Mouse (Mus musculus): ENCODE measurements around the gene Apln. TPM values are rescaled to one million over a fixed set of nuclear protein-coding genes. Genes with fewer than 3 reads are reported as not detected.

The Apln gene
- total RNA-seq (2014; rRNA removed) (0.07 and 0.09 TPM in 2 replicates), polyA plus RNA-seq (2012; rRNA removed) (0.04 TPM in 1 of 2 replicates, not detected in the other)

DNA sequence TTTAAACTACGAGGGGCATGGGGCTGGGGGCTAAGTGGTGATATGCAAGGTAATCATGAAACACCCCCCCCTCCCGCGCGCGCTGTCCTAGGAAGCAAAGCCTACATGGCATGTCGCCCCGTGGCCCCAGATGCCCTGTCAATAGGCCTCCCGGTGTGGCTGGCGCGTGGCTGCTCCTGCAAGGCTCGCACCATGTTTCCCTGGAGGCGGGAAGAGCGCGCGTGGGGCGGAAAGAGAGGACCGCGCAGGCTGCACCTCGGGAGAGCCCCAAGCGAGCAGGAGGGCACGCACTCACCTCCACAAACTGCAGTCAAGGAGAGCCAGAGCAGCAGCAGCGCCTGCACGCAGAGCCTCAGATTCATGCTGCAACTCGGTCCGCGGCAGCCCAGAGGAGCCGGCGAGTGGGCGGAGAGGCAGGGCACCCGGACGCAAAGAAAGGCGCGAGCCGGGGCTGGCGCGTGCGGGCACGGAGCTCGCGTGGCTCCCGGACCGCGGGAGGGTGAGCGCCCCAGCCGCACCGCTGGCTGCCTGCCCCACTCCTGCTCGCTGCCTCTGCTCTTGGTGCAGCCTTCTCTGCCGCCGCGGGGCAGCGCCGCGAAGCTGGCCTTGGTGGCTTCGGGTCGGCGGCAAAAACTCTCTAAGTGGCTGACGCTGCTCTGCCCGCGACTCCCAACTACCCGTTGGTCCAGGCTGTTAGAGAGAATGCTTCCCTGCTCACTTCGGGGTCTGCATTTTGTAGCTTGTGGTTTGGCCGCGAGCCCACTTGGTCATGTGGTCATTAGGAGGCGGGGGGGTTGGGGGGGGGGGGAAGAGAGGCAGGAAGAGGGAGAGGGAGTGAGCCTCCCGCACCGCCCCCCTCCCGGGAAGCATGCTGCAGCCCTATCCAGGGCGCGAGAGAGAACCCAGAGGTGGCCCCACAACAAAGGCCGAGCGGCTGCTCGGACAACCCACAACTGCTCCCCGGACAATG is at the start of gene Apln:
Gene Apln, minus strand, starts transcription at position 710 of the 970 bp plus-strand sequence.
- Histone ChIP-seq H3K4me1 (ENCODE audit: control insufficient read depth, insufficient read depth, low read length) (no peaks in the 10 kb centered on the region), H3K27me3 (ENCODE audit: control insufficient read depth, insufficient read depth, low read length) (no peaks in the 10 kb centered on the region), H3K79me2 (ENCODE audit: control insufficient read depth, insufficient read depth, low read length) (no peaks in the 10 kb centered on the region), H3K36me3 (ENCODE audit: control insufficient read depth, insufficient read depth, low read length) (no peaks in the 10 kb centered on the region), H3K9ac (ENCODE audit: low read depth, low read length) (peak within 1 kb of the TSS; percentile 8; the same call in 1 of the 2 replicates), H3K27ac (replicated peaks; ENCODE audit: insufficient read depth, low read depth, low read length) (no peak within 1 kb of the TSS), H3K4me3 (ENCODE audit: insufficient read depth, low read depth, low read length) (peak within 1 kb of the TSS; percentile 51; the same call in 1 of the 2 replicates)
- DNase-seq (ENCODE audit: extremely low read depth, low read depth, low spot score), result no peak
- WGBS, result under 1% methylated on average over 58 of the region's 73 CpGs
- TF ChIP-seq CTCF (IDR thresholded peaks at IDR 0.05; ENCODE audit: low read depth, low read length) (no peak), POLR2A (IDR thresholded peaks at IDR 0.05; ENCODE audit: extremely low read depth, insufficient read depth, low read length) (no peak)

DNA sequence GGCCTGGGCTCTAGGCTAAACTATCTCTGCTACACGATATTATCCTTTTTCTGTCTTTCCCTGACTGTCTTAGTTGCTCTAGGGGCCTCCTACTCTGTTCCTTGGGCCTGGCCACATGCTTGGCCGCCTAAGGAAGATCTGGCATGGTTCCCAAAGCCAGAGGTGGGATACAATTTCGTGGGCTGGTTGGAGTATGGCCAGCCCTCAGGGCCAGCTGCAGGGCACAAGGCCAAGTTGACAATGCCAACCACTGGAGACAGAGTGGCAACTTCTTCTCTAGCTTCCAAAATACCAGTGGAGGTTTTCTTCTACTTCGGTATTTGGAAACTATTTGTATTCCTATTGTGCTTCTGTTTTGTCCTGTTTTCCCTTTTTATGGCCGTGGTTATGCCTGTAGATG is 47.7 kb upstream of the Apln start:
- H3K27me3 ChIP-seq (ENCODE audit: control insufficient read depth, insufficient read depth, low read length), result no peaks in the 10 kb centered on the region
- H3K36me3 ChIP-seq (ENCODE audit: control insufficient read depth, insufficient read depth, low read length), result no peaks in the 10 kb centered on the region
- no peaks in the 10 kb centered on the region for H3K79me2 ChIP-seq (ENCODE audit: control insufficient read depth, insufficient read depth, low read length)
- no peak overlapping the region for H3K4me3 ChIP-seq (ENCODE audit: insufficient read depth, low read depth, low read length)
- no peak for DNase-seq (ENCODE audit: extremely low read depth, low read depth, low spot score)
- H3K4me1 ChIP-seq (ENCODE audit: control insufficient read depth, insufficient read depth, low read length), result no peaks in the 10 kb centered on the region
- 68% methylated on average over 5 of the region's 5 CpGs for WGBS
- no peak overlapping the region for H3K27ac ChIP-seq (replicated peaks; ENCODE audit: insufficient read depth, low read depth, low read length)
- no peak overlapping the region for H3K9ac ChIP-seq (ENCODE audit: low read depth, low read length)
- TF ChIP-seq CTCF (IDR thresholded peaks at IDR 0.05; ENCODE audit: low read depth, low read length) (no peak), POLR2A (IDR thresholded peaks at IDR 0.05; ENCODE audit: extremely low read depth, insufficient read depth, low read length) (no peak)

- H3K79me2 ChIP-seq (ENCODE audit: control insufficient read depth, insufficient read depth, low read length), result no peaks in the 10 kb centered on the region
- no peak for DNase-seq (ENCODE audit: extremely low read depth, low read depth, low spot score)
- no peaks in the 10 kb centered on the region for H3K27me3 ChIP-seq (ENCODE audit: control insufficient read depth, insufficient read depth, low read length)
- no peaks in the 10 kb centered on the region for H3K36me3 ChIP-seq (ENCODE audit: control insufficient read depth, insufficient read depth, low read length)
- no peak overlapping the region for H3K9ac ChIP-seq (ENCODE audit: low read depth, low read length)
- H3K27ac ChIP-seq (replicated peaks; ENCODE audit: insufficient read depth, low read depth, low read length), result no peak overlapping the region
- H3K4me3 ChIP-seq (ENCODE audit: insufficient read depth, low read depth, low read length), result no peak overlapping the region
- TF ChIP-seq CTCF (IDR thresholded peaks at IDR 0.05; ENCODE audit: low read depth, low read length) (no peak), POLR2A (IDR thresholded peaks at IDR 0.05; ENCODE audit: extremely low read depth, insufficient read depth, low read length) (no peak)
- H3K4me1 ChIP-seq (ENCODE audit: control insufficient read depth, insufficient read depth, low read length), result no peaks in the 10 kb centered on the region
- WGBS, result 92% methylated on average over 4 of the region's 4 CpGs
These were observed 42.3 kb upstream of the Apln start for GRCm38 (mm10) chrX:48076806-48077425.

GRCm38 (mm10) chrX:48074691-48075090 is 40.0 kb upstream of the Apln start:
- H3K27ac ChIP-seq (replicated peaks; ENCODE audit: insufficient read depth, low read depth, low read length), result no peak overlapping the region
- H3K4me1 ChIP-seq (ENCODE audit: control insufficient read depth, insufficient read depth, low read length), result no peaks in the 10 kb centered on the region
- H3K36me3 ChIP-seq (ENCODE audit: control insufficient read depth, insufficient read depth, low read length), result no peaks in the 10 kb centered on the region
- no peak overlapping the region for H3K4me3 ChIP-seq (ENCODE audit: insufficient read depth, low read depth, low read length)
- no peaks in the 10 kb centered on the region for H3K79me2 ChIP-seq (ENCODE audit: control insufficient read depth, insufficient read depth, low read length)
- no peak overlapping the region for H3K9ac ChIP-seq (ENCODE audit: low read depth, low read length)
- WGBS, result 82% methylated on average over 3 of the region's 3 CpGs
- H3K27me3 ChIP-seq (ENCODE audit: control insufficient read depth, insufficient read depth, low read length), result no peaks in the 10 kb centered on the region
- no peak for DNase-seq (ENCODE audit: extremely low read depth, low read depth, low spot score)
- TF ChIP-seq POLR2A (IDR thresholded peaks at IDR 0.05; ENCODE audit: extremely low read depth, insufficient read depth, low read length) (no peak), CTCF (IDR thresholded peaks at IDR 0.05; ENCODE audit: low read depth, low read length) (no peak)

DNA sequence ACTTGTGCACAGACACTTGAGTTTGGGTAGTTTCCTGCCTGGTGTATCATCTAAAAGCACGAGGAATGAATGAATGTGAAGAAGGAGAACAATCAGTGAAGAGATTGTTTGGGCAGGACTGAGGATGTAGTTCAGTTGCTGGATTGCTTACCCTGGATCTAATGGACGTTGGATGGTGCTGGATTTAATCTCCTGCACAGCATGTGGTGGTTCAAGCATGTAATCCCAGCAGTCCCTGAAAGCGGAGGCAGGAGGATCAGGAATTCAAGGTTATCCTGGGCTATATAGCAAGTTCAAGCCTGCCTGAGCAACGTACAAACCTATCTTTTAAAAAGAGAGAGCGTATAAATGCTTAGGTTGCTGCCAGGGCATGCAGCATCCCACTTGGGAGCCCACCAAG is 37.7 kb upstream of the Apln start:
- H3K9ac ChIP-seq (ENCODE audit: low read depth, low read length), result no peak overlapping the region
- no peaks in the 10 kb centered on the region for H3K4me1 ChIP-seq (ENCODE audit: control insufficient read depth, insufficient read depth, low read length)
- DNase-seq (ENCODE audit: extremely low read depth, low read depth, low spot score), result no peak
- no peaks in the 10 kb centered on the region for H3K36me3 ChIP-seq (ENCODE audit: control insufficient read depth, insufficient read depth, low read length)
- WGBS, result 36% methylated on average over 5 of the region's 5 CpGs
- no peak overlapping the region for H3K27ac ChIP-seq (replicated peaks; ENCODE audit: insufficient read depth, low read depth, low read length)
- H3K4me3 ChIP-seq (ENCODE audit: insufficient read depth, low read depth, low read length), result no peak overlapping the region
- H3K27me3 ChIP-seq (ENCODE audit: control insufficient read depth, insufficient read depth, low read length), result no peaks in the 10 kb centered on the region
- no peaks in the 10 kb centered on the region for H3K79me2 ChIP-seq (ENCODE audit: control insufficient read depth, insufficient read depth, low read length)
- TF ChIP-seq CTCF (IDR thresholded peaks at IDR 0.05; ENCODE audit: low read depth, low read length), result no peak
- TF ChIP-seq POLR2A (IDR thresholded peaks at IDR 0.05; ENCODE audit: extremely low read depth, insufficient read depth, low read length), result no peak
